Mouse (Mus musculus) liver, embryonic 12.5 days (tissue): ENCODE measurements around the gene 1700010I14Rik. TPM values are rescaled to one million over a fixed set of nuclear protein-coding genes. Genes with fewer than 3 reads are reported as not detected.
A peak's percentile ranks its signal among the peaks of the same experiment; 100 is the strongest.

Experiments
- ATAC-seq: fragments of 200-750 bp; cut with Nextera tagmentation; 2 replicates; pipeline ENCODE4 v1.8.0; 2017; ENCODE audit warnings: moderate number of reproducible peaks, mild to moderate bottlenecking, moderate library complexity
- H3K27ac ChIP-seq: fragments of 300-500 bp; sonication (generic); 2 replicates; pipeline ENCODE4 v1.5.1; 2016; ENCODE audit warnings: mild to moderate bottlenecking
- H3K27me3 ChIP-seq: fragments of 300-500 bp; sonication (generic); replicated peaks from 2 replicates; pipeline ENCODE4 v1.6.1; 2016; ENCODE audit warnings: mild to moderate bottlenecking, moderate library complexity
- H3K36me3 ChIP-seq: fragments of 300-500 bp; sonication (generic); 2 replicates; pipeline ENCODE4 v1.6.1; 2016; ENCODE audit warnings: mild to moderate bottlenecking, moderate library complexity
- H3K4me1 ChIP-seq: fragments of 300-500 bp; sonication (generic); 2 replicates; pipeline ENCODE4 v1.6.1; 2016
- H3K4me2 ChIP-seq: fragments of 300-500 bp; sonication (generic); 2 replicates; pipeline ENCODE4 v1.6.1; 2016; ENCODE audit warnings: mild to moderate bottlenecking, moderate library complexity
- H3K4me3 ChIP-seq: fragments of 300-500 bp; sonication (generic); 2 replicates; pipeline ENCODE4 v1.5.1; 2016; ENCODE audit warnings: mild to moderate bottlenecking, moderate library complexity
- H3K9ac ChIP-seq: fragments of 300-500 bp; sonication (generic); 2 replicates; pipeline ENCODE4 v1.6.1; 2016; ENCODE audit warnings: mild to moderate bottlenecking, moderate library complexity
- H3K9me3 ChIP-seq: fragments of 300-500 bp; sonication (generic); replicated peaks from 2 replicates; pipeline ENCODE4 v1.6.1; 2016; ENCODE audit warnings: mild to moderate bottlenecking, moderate library complexity
- WGBS: fragments of 180-500 bp; shearing (Covaris S2); methylation state at CpG from one replicate; pipeline ENCODE4 v1.1.7; 2016; ENCODE audit not compliant: insufficient replicate concordance; 5-methylcytosine and 5-hydroxymethylcytosine counted together
- polyA plus RNA-seq: library from polyadenylated mRNA; unstranded; fragments of >200 nt; fragmentation: Nextera tagmentation; extraction: Ambion mirVana; gene quantifications from 2 replicates; pipeline ENCODE4 v1.2.1, GENCODE M21; 2016

1700010I14Rik gene
- polyA plus RNA-seq, 1 experiment from 2014 or later: 1.0 TPM

DNA sequence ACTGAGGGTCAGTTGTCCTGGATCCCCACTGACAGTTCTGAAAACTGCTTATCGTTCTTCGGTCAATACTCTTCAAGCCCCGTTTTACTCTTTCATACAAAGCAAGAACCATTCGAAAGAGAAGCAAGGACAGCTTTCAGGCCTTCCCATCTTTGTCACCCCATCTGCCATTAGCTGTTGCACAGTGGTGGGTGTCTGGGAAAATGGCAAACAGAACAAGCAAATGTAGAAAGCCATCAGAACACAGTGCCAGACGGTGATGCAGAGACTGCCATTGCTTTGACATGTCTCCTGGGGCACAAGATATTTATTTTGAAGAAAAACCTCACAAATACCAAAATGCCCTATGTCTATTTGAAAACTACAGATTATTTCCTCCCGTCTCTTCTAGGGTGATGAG lies 11.4 kb upstream of the 1700010I14Rik start:
- H3K4me3 ChIP-seq: no peak overlapping the region
- ATAC-seq: no peak
- H3K36me3 ChIP-seq: no peaks in the 10 kb centered on the region
- peaks cover 7% of the 10 kb centered on the region; the same call in 1 of the 2 replicates for H3K27me3 ChIP-seq
- no peaks in the 10 kb centered on the region for H3K9me3 ChIP-seq
- 68% methylated on average over 6 of the region's 6 CpGs for WGBS
- H3K27ac ChIP-seq: no peak overlapping the region
- no peak overlapping the region for H3K9ac ChIP-seq
- no peaks in the 10 kb centered on the region for H3K4me1 ChIP-seq
- no peak overlapping the region for H3K4me2 ChIP-seq

- H3K27me3 ChIP-seq: peaks cover 7% of the 10 kb centered on the region; the same call in 1 of the 2 replicates
- H3K9me3 ChIP-seq: no peaks in the 10 kb centered on the region
- H3K9ac ChIP-seq: no peak overlapping the region
- no peak overlapping the region for H3K4me3 ChIP-seq
- no peak overlapping the region for H3K27ac ChIP-seq
- H3K4me2 ChIP-seq: no peak overlapping the region
- WGBS: 51% methylated on average over 2 of the region's 2 CpGs
- H3K36me3 ChIP-seq: no peaks in the 10 kb centered on the region
- H3K4me1 ChIP-seq: no peaks in the 10 kb centered on the region
- no peak for ATAC-seq
Observed at GRCm38 (mm10) chr17:8977271-8977670, 10.9 kb upstream of the 1700010I14Rik start.

GRCm38 (mm10) chr17:8983576-8983975 lies 4.6 kb upstream of the 1700010I14Rik start:
- Histone ChIP-seq H3K36me3 (no peaks in the 10 kb centered on the region), H3K27me3 (peaks cover 4% of the 10 kb centered on the region; the same call in 1 of the 2 replicates), H3K4me1 (0 out of 2 replicates have a peak, but pooled peaks cover 6% of the 10 kb centered on the region), H3K4me2 (no peak overlapping the region), H3K27ac (no peak overlapping the region), H3K9me3 (no peaks in the 10 kb centered on the region), H3K4me3 (no peak overlapping the region), H3K9ac (no peak overlapping the region)
- WGBS: 71% methylated on average over 2 of the region's 2 CpGs
- no peak for ATAC-seq

DNA sequence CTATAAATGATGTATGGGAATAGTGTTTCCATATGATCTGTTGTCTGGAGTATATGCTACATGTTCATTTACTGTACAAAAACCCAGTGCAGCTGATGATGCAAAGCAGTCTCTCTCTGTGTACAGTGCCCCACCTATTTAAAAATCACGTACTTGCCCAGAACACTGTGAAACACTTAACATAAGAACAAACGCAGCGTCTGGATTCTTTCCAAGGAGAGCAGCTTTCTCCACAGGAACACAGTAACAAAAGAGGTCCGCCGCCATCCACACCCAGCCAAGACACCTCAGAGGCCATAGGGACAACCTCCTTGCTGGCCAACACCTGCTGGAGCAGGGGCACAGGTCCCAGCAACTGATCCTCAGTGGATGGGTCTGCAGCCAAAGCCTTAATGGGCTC lies 2.4 kb upstream of the 1700010I14Rik start:
- H3K9ac ChIP-seq: no peak overlapping the region
- peaks cover 3% of the 10 kb centered on the region; the same call in 1 of the 2 replicates for H3K27me3 ChIP-seq
- H3K36me3 ChIP-seq: no peaks in the 10 kb centered on the region
- 0 out of 2 replicates have a peak, but pooled peaks cover 7% of the 10 kb centered on the region for H3K4me1 ChIP-seq
- ATAC-seq: no peak
- no peak overlapping the region for H3K4me2 ChIP-seq
- no peak overlapping the region for H3K4me3 ChIP-seq
- 70% methylated on average over 5 of the region's 5 CpGs for WGBS
- no peak overlapping the region for H3K27ac ChIP-seq
- H3K9me3 ChIP-seq: no peaks in the 10 kb centered on the region

GRCm38 (mm10) chr17:8986551-8986950 lies 1.6 kb upstream of the 1700010I14Rik start:
- Histone ChIP-seq H3K36me3 (no peaks in the 10 kb centered on the region), H3K4me2 (no peak overlapping the region), H3K4me3 (no peak overlapping the region), H3K9ac (no peak overlapping the region), H3K27me3 (no peaks in the 10 kb centered on the region), H3K9me3 (no peaks in the 10 kb centered on the region), H3K27ac (no peak overlapping the region), H3K4me1 (0 out of 2 replicates have a peak, but pooled peaks cover 7% of the 10 kb centered on the region)
- no peak for ATAC-seq
- 58% methylated on average over 2 of the region's 2 CpGs for WGBS

- Histone ChIP-seq H3K9ac (no peak overlapping the region), H3K4me3 (no peak overlapping the region), H3K27ac (no peak overlapping the region), H3K9me3 (no peaks in the 10 kb centered on the region), H3K27me3 (no peaks in the 10 kb centered on the region), H3K36me3 (no peaks in the 10 kb centered on the region), H3K4me2 (no peak overlapping the region), H3K4me1 (0 out of 2 replicates have a peak, but pooled peaks cover 7% of the 10 kb centered on the region)
- no peak for ATAC-seq
- WGBS: 63% methylated on average over 5 of the region's 5 CpGs
Observed at GRCm38 (mm10) chr17:8987369-8987768, 764 bp upstream of the 1700010I14Rik start.

DNA sequence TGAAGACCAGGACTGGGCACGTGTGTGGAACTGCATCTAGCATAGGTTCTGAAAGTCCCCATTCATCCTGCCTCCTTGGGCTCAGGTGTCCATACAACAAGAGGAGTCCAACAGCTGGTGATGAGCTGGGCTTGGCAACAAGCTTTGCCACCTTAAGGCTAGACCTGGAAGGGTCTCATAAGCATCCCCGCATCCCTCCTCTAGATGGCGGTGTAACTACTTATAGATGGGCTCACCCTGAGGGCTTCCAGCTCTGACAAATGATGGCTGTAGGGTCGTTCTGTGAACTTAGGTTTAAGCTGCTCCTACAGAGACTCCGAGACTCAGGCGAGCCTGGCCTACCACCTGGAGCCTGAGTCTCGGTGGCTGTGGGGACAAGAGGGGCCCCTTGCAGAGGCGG lies 3.0 kb downstream of the 1700010I14Rik start:
- Histone ChIP-seq H3K27ac (no peak overlapping the region), H3K27me3 (no peaks in the 10 kb centered on the region), H3K9me3 (no peaks in the 10 kb centered on the region), H3K9ac (no peak overlapping the region), H3K4me1 (0 out of 2 replicates have a peak, but pooled peaks cover 7% of the 10 kb centered on the region), H3K4me2 (no peak overlapping the region), H3K36me3 (peaks cover 16% of the 10 kb centered on the region; the same call in 1 of the 2 replicates), H3K4me3 (no peak overlapping the region)
- 0 out of 2 replicates have a peak, but pooled peaks have one; percentile 11 for ATAC-seq
- 38% methylated on average over 8 of the region's 8 CpGs for WGBS

DNA sequence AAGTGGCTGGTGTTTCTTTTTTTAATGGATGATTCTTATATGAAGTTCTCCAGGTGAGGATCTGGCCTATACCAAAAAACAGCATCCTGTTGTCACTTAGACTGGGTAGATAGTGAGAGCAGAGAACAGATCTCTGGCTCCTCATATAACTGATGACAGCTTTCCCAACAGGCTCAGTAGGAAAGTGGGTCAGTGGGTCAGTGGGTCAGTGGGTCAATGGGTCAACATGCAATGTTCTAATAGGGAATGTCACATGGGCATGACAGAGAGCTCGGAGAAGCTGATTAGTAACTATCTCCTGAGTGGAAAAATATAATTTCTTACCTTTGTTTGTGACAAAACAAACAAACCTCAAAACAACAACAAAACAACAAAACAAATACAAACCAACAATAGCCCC lies 7.2 kb downstream of the 1700010I14Rik start:
- Histone ChIP-seq H3K4me1 (no peaks in the 10 kb centered on the region), H3K4me3 (no peak overlapping the region), H3K36me3 (peaks cover 17% of the 10 kb centered on the region; the same call in 1 of the 2 replicates), H3K9ac (no peak overlapping the region), H3K27me3 (no peaks in the 10 kb centered on the region), H3K27ac (no peak overlapping the region), H3K4me2 (no peak overlapping the region), H3K9me3 (no peaks in the 10 kb centered on the region)
- WGBS: 56% methylated on average over 1 of the region's 1 CpGs
- no peak for ATAC-seq

DNA sequence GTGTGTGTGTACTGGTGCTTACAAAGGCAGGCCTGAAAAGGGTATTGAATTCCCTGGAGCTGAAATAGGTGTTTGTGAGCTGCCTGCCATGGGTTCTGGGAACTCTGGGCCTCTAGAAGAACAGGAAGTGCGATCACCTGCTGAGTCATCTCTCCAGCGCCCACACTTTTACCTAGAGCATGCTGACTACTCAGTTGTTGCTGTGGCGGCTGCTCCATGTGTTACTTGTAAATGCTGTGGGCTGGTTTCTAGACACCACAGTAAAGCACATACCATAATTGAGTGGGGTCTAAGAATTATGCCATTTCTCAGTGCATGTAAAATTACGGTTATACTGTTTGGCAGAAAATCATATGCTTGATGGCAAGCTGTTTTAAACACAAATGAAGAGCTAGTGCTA lies 14.3 kb downstream of the 1700010I14Rik start:
- WGBS: 41% methylated on average over 4 of the region's 4 CpGs
- no peak overlapping the region for H3K4me3 ChIP-seq

GRCm38 (mm10) chr17:9004516-9004915 lies 16.4 kb downstream of the 1700010I14Rik start:
- H3K4me3 ChIP-seq: no peak overlapping the region
- 57% methylated on average over 4 of the region's 4 CpGs for WGBS
- no peak overlapping the region for H3K9ac ChIP-seq
- no peaks in the 10 kb centered on the region for H3K9me3 ChIP-seq
- ATAC-seq: no peak
- H3K36me3 ChIP-seq: peaks cover 3% of the 10 kb centered on the region; the same call in 1 of the 2 replicates
- H3K27me3 ChIP-seq: no peaks in the 10 kb centered on the region
- no peak overlapping the region for H3K4me2 ChIP-seq
- H3K27ac ChIP-seq: no peak overlapping the region
- no peaks in the 10 kb centered on the region for H3K4me1 ChIP-seq

More for the DNA sequence above, 14.3 kb downstream of the 1700010I14Rik start:
- no peaks in the 10 kb centered on the region for H3K9me3 ChIP-seq
- H3K4me1 ChIP-seq: no peaks in the 10 kb centered on the region
- H3K9ac ChIP-seq: no peak overlapping the region
- H3K27me3 ChIP-seq: no peaks in the 10 kb centered on the region
- peaks cover 3% of the 10 kb centered on the region; the same call in 1 of the 2 replicates for H3K36me3 ChIP-seq
- no peak for ATAC-seq
- no peak overlapping the region for H3K27ac ChIP-seq
- no peak overlapping the region for H3K4me2 ChIP-seq

GRCm38 (mm10) chr17:9023198-9023942 lies 35.2 kb downstream of the 1700010I14Rik start:
- Histone ChIP-seq H3K9me3 (no peaks in the 10 kb centered on the region), H3K27me3 (no peaks in the 10 kb centered on the region), H3K9ac (no peak overlapping the region), H3K36me3 (no peaks in the 10 kb centered on the region), H3K27ac (no peak overlapping the region), H3K4me1 (no peaks in the 10 kb centered on the region), H3K4me2 (no peak overlapping the region), H3K4me3 (no peak overlapping the region)
- 31% methylated on average over 14 of the region's 14 CpGs for WGBS
- ATAC-seq: no peak

- no peak overlapping the region for H3K9ac ChIP-seq
- H3K4me3 ChIP-seq: no peak overlapping the region
- no peaks in the 10 kb centered on the region for H3K36me3 ChIP-seq
- H3K9me3 ChIP-seq: no peaks in the 10 kb centered on the region
- H3K27me3 ChIP-seq: no peaks in the 10 kb centered on the region
- H3K27ac ChIP-seq: no peak overlapping the region
- no peak for ATAC-seq
- 44% methylated on average over 5 of the region's 5 CpGs for WGBS
- no peak overlapping the region for H3K4me2 ChIP-seq
- no peaks in the 10 kb centered on the region for H3K4me1 ChIP-seq
Observed at GRCm38 (mm10) chr17:9030181-9030580, 42.0 kb downstream of the 1700010I14Rik start.
